Mouse (Mus musculus): Measurements from ENCODE around the gene Syngap1. TPM values are rescaled to one million over a fixed set of nuclear protein-coding genes. Genes with fewer than 3 reads are reported as not detected.

Syngap1 gene
- polyA plus RNA-seq (2012; rRNA removed), result 112 and 137 TPM in 2 replicates

GRCm38 (mm10) chr17:26941031-26941789 is at the start of gene Syngap1:
Gene Syngap1, plus strand, starts transcription at chr17:26941253.

GRCm38 (mm10) chr17:26916711-26917482 is 24.2 kb upstream of the Syngap1 start, which contains the start of gene Kifc5b:
Gene Kifc5b, plus strand, starts transcription at chr17:26917091.

GRCm38 (mm10) chr17:26932839-26933398 is 8.1 kb upstream of the Syngap1 start, which contains the start of gene Phf1:
Gene Phf1, plus strand, starts transcription at chr17:26933052.

GRCm38 (mm10) chr17:26939178-26939972 is 1.7 kb upstream of the Syngap1 start, which contains the start of gene Cuta:
Gene Cuta, minus strand, starts transcription at chr17:26939569.

GRCm38 (mm10) chr17:26972703-26973574 is 31.9 kb downstream of the Syngap1 start, which contains the start of gene Zbtb9:
Gene Zbtb9, plus strand, starts transcription at chr17:26973167.

Other genes starting within 250 kb of the Syngap1 start
- gene Crebrf, start 225.6 kb upstream of the Syngap1 start, polyA plus RNA-seq (2012; rRNA removed), result 7.8 and 8.6 TPM in 2 replicates
- gene Bnip1, start 160.2 kb upstream of the Syngap1 start, polyA plus RNA-seq (2012; rRNA removed), result 45.1 and 46.4 TPM in 2 replicates
- gene Nkx2-5, start 96.2 kb upstream of the Syngap1 start, polyA plus RNA-seq (2012; rRNA removed), result not detected in 2 replicates
- gene Kifc5b, start 24.2 kb upstream of the Syngap1 start, polyA plus RNA-seq (2012; rRNA removed), result 7.7 and 7.8 TPM in 2 replicates
- 62.9 and 63.0 TPM in 2 replicates for gene Phf1, start 8.2 kb upstream of the Syngap1 start, polyA plus RNA-seq (2012; rRNA removed)
- gene Cuta, start 1.7 kb upstream of the Syngap1 start, polyA plus RNA-seq (2012; rRNA removed), result 99.9 and 107 TPM in 2 replicates
- 21.5 and 23.4 TPM in 2 replicates for gene Zbtb9, start 31.9 kb downstream of the Syngap1 start, polyA plus RNA-seq (2012; rRNA removed)
- gene Bak1, start 87.8 kb downstream of the Syngap1 start, polyA plus RNA-seq (2012; rRNA removed), result 27.9 and 29.6 TPM in 2 replicates
- gene Itpr3, start 116.1 kb downstream of the Syngap1 start, polyA plus RNA-seq (2012; rRNA removed), result 1.6 and 1.8 TPM in 2 replicates
- 290 and 327 TPM in 2 replicates for gene Uqcc2, start 192.7 kb downstream of the Syngap1 start, polyA plus RNA-seq (2012; rRNA removed)
- gene Ip6k3, start 226.5 kb downstream of the Syngap1 start, polyA plus RNA-seq (2012; rRNA removed), result 0.19 and 0.26 TPM in 2 replicates

All from central nervous system, embryonic 18 days (tissue).